Mouse (Mus musculus) small intestine, adult 2 months (tissue): Measurements from ENCODE around the gene Fdx1.

Source experiments
- CTCF ChIP-seq: fragments of 200-500 bp; IDR thresholded peaks from 2 replicates; pipeline ENCODE4 v1.5.1; 2012; ENCODE audit warnings: low read depth, mild to moderate bottlenecking, control low read depth, inconsistent platforms, low read length, moderate library complexity, mixed read lengths; ENCODE audit not compliant: insufficient replicate concordance, insufficient read length; ENCODE audit errors: extremely low read depth
- POLR2A ChIP-seq: fragments of 200-500 bp; IDR thresholded peaks from 2 replicates; pipeline ENCODE4 v1.6.1; 2012; ENCODE audit warnings: low read depth, mild to moderate bottlenecking, control low read depth, inconsistent platforms, low read length, moderate library complexity

- no peak for TF ChIP-seq CTCF
- TF ChIP-seq POLR2A = no peak
These were observed 6.3 kb downstream of the Fdx1 start for GRCm38 (mm10) chr9:51957025-51957424.
